Mouse (Mus musculus) myocyte (in vitro differentiated cells): Measurements from ENCODE around the gene B230217C12Rik. TPM values are rescaled to one million over a fixed set of nuclear protein-coding genes. Genes with fewer than 3 reads are reported as not detected.

Source experiments
- H3K27me3 ChIP-seq: one replicate; pipeline ENCODE4 v1.6.1; 2011; ENCODE audit not compliant: control insufficient read depth, insufficient read depth, insufficient read length
- H3K36me3 ChIP-seq: one replicate; pipeline ENCODE4 v1.6.1; 2011; ENCODE audit not compliant: control insufficient read depth, insufficient read depth
- H3K4me2 ChIP-seq: one replicate; pipeline ENCODE4 v1.6.1; 2011; ENCODE audit warnings: low read depth, control low read depth
- H3K4me3 ChIP-seq: one replicate; pipeline ENCODE4 v1.5.1; 2011; ENCODE audit warnings: mild to moderate bottlenecking, control low read depth, moderate library complexity
- H3K79me2 ChIP-seq: one replicate; pipeline ENCODE4 v1.6.1; 2011; ENCODE audit not compliant: control insufficient read depth, insufficient read depth
- H3ac ChIP-seq: one replicate; pipeline ENCODE4 v1.6.1; 2011; ENCODE audit not compliant: control insufficient read depth, insufficient read length
- CEBPB ChIP-seq: IDR thresholded peaks from 2 replicates; pipeline ENCODE4 v1.6.1; 2011; ENCODE audit warnings: mild to moderate bottlenecking, moderate library complexity; ENCODE audit not compliant: poor library complexity, insufficient read depth, severe bottlenecking
- E2F4 ChIP-seq: IDR thresholded peaks from one replicate; pipeline ENCODE4 v1.6.1; 2011; ENCODE audit warnings: mild to moderate bottlenecking, control low read depth, moderate library complexity; ENCODE audit not compliant: insufficient read depth
- MAX ChIP-seq: IDR thresholded peaks from one replicate; pipeline ENCODE4 v1.6.1; 2011; ENCODE audit warnings: low read depth, mild to moderate bottlenecking, control low read depth
- MYOD1 ChIP-seq, 3 experiments: IDR thresholded peaks; one replicate each; pipeline ENCODE4 v1.6.1; 2011; ENCODE audit warnings: control low read depth in 2 of 3, low read depth in 2 of 3, mild to moderate bottlenecking in 2 of 3, moderate library complexity in 1 of 3; ENCODE audit not compliant: insufficient read length in 2 of 3, control insufficient read depth in 1 of 3
- MYOG ChIP-seq, 3 experiments: IDR thresholded peaks; one replicate each; pipeline ENCODE4 v1.6.1; 2011; ENCODE audit warnings: control low read depth in 2 of 3, low read depth in 2 of 3, mild to moderate bottlenecking in 2 of 3; ENCODE audit not compliant: insufficient read length in 2 of 3, control insufficient read depth in 1 of 3, insufficient read depth in 1 of 3
- POLR2A ChIP-seq: IDR thresholded peaks from one replicate; pipeline ENCODE4 v1.6.1; 2011; ENCODE audit warnings: low read depth, mild to moderate bottlenecking, control low read depth, moderate library complexity; ENCODE audit not compliant: insufficient read length
- POLR2AphosphoS2 ChIP-seq: IDR thresholded peaks from one replicate; pipeline ENCODE4 v1.6.1; 2011; ENCODE audit warnings: low read depth, control low read depth; ENCODE audit not compliant: insufficient read length
- REST ChIP-seq: IDR thresholded peaks from one replicate; pipeline ENCODE4 v1.6.1; 2011; ENCODE audit warnings: mild to moderate bottlenecking, control low read depth, moderate library complexity; ENCODE audit not compliant: insufficient read depth, insufficient read length
- SRF ChIP-seq: IDR thresholded peaks from one replicate; pipeline ENCODE4 v1.6.1; 2011; ENCODE audit warnings: low read depth; ENCODE audit not compliant: control insufficient read depth, insufficient read length
- TCF12 ChIP-seq: IDR thresholded peaks from one replicate; pipeline ENCODE4 v1.6.1; 2011; ENCODE audit warnings: mild to moderate bottlenecking, control low read depth; ENCODE audit not compliant: poor library complexity, insufficient read depth, severe bottlenecking
- TCF3 ChIP-seq: IDR thresholded peaks from one replicate; pipeline ENCODE4 v1.6.1; 2011; ENCODE audit warnings: low read depth, control low read depth; ENCODE audit not compliant: insufficient read length
- USF1 ChIP-seq: IDR thresholded peaks from one replicate; pipeline ENCODE4 v1.6.1; 2011; ENCODE audit warnings: low read depth, mild to moderate bottlenecking, control low read depth, moderate library complexity
- polyA plus RNA-seq: library from polyadenylated mRNA; unstranded; fragments of >200 nt; fragmentation: generic; extraction: Trizol; gene quantifications from one replicate; pipeline ENCODE4 v1.2.1, GENCODE M21; 2012; ENCODE audit warnings: missing spikeins

The B230217C12Rik gene
- polyA plus RNA-seq, 1 experiment: 1.9 TPM

DNA sequence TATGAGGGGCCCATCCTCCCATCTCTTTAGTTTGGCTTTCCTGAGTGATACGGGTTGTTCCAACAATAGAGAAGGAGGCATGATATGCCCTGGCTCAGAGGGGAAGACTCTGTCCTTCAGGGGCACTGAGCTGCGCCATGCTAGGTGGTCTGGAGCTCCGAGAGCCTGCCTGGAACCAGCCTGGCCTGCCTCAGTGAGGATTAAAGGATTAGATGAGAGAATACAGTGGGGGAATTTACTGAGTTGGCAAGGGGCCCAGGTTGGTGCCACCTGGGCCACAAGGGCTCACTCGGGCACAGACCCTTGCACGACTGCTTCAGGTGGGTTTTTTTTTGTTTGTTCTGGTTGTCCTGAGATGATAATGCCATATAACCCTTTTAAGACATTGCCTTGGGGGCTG lies 24.4 kb upstream of the B230217C12Rik start:
- Histone ChIP-seq H3ac (no peak overlapping the region), H3K27me3 (no peaks in the 10 kb centered on the region), H3K36me3 (peaks cover 4% of the 10 kb centered on the region), H3K79me2 (peaks cover 79% of the 10 kb centered on the region), H3K4me2 (no peak overlapping the region), H3K4me3 (no peak overlapping the region)
- TF ChIP-seq MYOD1 (IDR thresholded peaks at IDR 0.05; ENCODE audit: control insufficient read depth in 1 of 3, insufficient read length in 2 of 3, low read depth in 2 of 3): no peak
- TF ChIP-seq REST: no peak
- no peak for TF ChIP-seq USF1
- TF ChIP-seq TCF12: no peak
- TF ChIP-seq POLR2AphosphoS2: no peak
- no peak for TF ChIP-seq MAX
- no peak for TF ChIP-seq MYOG (IDR thresholded peaks at IDR 0.05; ENCODE audit: control insufficient read depth in 1 of 3, insufficient read depth in 1 of 3, insufficient read length in 2 of 3, low read depth in 2 of 3)
- TF ChIP-seq POLR2A: no peak
- TF ChIP-seq TCF3: no peak
- no peak for TF ChIP-seq SRF
- TF ChIP-seq CEBPB: no peak
- no peak for TF ChIP-seq E2F4

DNA sequence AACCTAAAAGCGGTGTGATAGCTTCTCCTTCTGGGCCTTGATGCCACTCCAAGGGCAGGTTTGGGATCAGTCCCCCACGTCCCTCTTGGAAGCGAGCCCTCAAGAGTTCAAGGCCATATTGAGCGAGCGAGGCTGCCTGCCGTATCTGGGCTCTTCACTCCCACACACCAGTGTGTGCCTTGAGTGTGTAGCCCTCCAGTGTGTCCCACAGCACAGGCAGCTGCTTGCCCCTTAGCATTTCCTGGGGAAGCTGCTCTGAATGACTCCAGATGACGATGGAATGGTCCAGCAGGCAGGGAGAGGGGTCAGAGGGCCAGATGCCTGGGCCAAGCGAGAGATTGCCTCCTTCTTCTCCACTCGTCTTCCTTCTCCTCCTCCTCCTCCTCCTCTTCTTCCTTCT lies 23.7 kb upstream of the B230217C12Rik start:
- Histone ChIP-seq H3K36me3 (peaks cover 11% of the 10 kb centered on the region), H3ac (no peak overlapping the region), H3K4me2 (peak overlapping the region; percentile 65), H3K4me3 (no peak overlapping the region), H3K79me2 (peaks cover 77% of the 10 kb centered on the region), H3K27me3 (no peaks in the 10 kb centered on the region)
- TF ChIP-seq POLR2A (no peak), MYOD1 (IDR thresholded peaks at IDR 0.05; ENCODE audit: control insufficient read depth in 1 of 3, insufficient read length in 2 of 3, low read depth in 2 of 3) (peak in 1 of 3 experiments; percentile 30), CEBPB (no peak), POLR2AphosphoS2 (peak; percentile 18), USF1 (no peak), TCF12 (no peak), TCF3 (no peak), REST (no peak), SRF (no peak), E2F4 (no peak), MYOG (IDR thresholded peaks at IDR 0.05; ENCODE audit: control insufficient read depth in 1 of 3, insufficient read depth in 1 of 3, insufficient read length in 2 of 3, low read depth in 2 of 3) (peak in 2 of 3 experiments; percentile 21 to 36), MAX (no peak)

DNA sequence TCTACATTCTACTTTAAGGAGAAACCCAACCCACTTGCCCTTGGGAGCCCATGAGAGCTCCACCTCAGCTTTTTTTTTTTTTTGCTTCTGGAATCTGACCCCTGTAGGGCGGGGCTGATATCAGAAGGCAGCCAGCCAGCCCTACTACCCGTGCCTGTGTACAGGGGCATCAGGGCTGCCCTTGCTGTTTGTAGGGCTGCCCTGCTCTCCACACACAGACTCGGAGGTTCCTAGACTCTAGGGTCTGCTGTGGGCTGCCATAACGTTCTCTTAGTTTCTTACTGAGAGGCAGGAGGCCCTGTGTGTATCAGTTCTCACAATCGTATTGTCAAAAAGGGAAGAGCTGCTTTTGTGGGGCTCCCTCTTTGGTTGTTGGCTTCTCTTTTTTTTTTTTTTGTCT lies 23.2 kb upstream of the B230217C12Rik start:
- H3K79me2 ChIP-seq: peaks cover 78% of the 10 kb centered on the region
- H3K4me2 ChIP-seq: peak overlapping the region; percentile 65
- no peak for TF ChIP-seq TCF3
- TF ChIP-seq MYOG (IDR thresholded peaks at IDR 0.05; ENCODE audit: control insufficient read depth in 1 of 3, insufficient read depth in 1 of 3, insufficient read length in 2 of 3, low read depth in 2 of 3): no peak
- TF ChIP-seq MAX: no peak
- no peak for TF ChIP-seq E2F4
- TF ChIP-seq SRF: no peak
- TF ChIP-seq REST: no peak
- no peak for TF ChIP-seq MYOD1 (IDR thresholded peaks at IDR 0.05; ENCODE audit: control insufficient read depth in 1 of 3, insufficient read length in 2 of 3, low read depth in 2 of 3)
- no peak for TF ChIP-seq POLR2A
- no peak for TF ChIP-seq USF1
- no peak for TF ChIP-seq CEBPB
- TF ChIP-seq POLR2AphosphoS2: no peak
- TF ChIP-seq TCF12: no peak
- peaks cover 12% of the 10 kb centered on the region for H3K36me3 ChIP-seq
- no peak overlapping the region for H3ac ChIP-seq
- H3K4me3 ChIP-seq: no peak overlapping the region
- H3K27me3 ChIP-seq: no peaks in the 10 kb centered on the region

DNA sequence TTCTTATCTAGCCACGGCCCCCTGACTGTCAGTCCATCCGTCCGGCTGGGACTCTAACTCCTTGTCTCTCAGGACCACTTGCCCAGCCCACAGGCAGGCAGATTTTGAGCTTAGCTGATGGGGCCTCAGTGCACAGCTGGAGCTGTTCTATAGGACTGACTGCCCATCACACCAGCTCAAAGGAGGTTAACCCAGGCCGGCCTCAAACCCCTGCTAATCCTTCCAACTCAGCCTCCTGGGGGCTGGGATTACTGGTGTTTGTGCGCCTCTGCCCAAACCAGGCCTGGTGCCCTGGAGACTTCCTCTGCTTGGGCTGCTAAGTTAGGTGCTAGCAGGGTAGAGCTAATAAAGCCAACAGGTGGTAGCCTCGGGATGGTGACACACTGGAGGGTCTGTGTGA lies 22.6 kb upstream of the B230217C12Rik start:
- H3K4me3 ChIP-seq: no peak overlapping the region
- peaks cover 78% of the 10 kb centered on the region for H3K79me2 ChIP-seq
- no peaks in the 10 kb centered on the region for H3K27me3 ChIP-seq
- H3ac ChIP-seq: no peak overlapping the region
- no peak for TF ChIP-seq MYOD1 (IDR thresholded peaks at IDR 0.05; ENCODE audit: control insufficient read depth in 1 of 3, insufficient read length in 2 of 3, low read depth in 2 of 3)
- no peak for TF ChIP-seq E2F4
- TF ChIP-seq POLR2AphosphoS2: no peak
- TF ChIP-seq CEBPB: no peak
- no peak for TF ChIP-seq POLR2A
- no peak for TF ChIP-seq USF1
- no peak for TF ChIP-seq TCF12
- TF ChIP-seq MYOG (IDR thresholded peaks at IDR 0.05; ENCODE audit: control insufficient read depth in 1 of 3, insufficient read depth in 1 of 3, insufficient read length in 2 of 3, low read depth in 2 of 3): no peak
- no peak for TF ChIP-seq SRF
- no peak for TF ChIP-seq TCF3
- H3K4me2 ChIP-seq: peak overlapping the region; percentile 65
- peaks cover 12% of the 10 kb centered on the region for H3K36me3 ChIP-seq

DNA sequence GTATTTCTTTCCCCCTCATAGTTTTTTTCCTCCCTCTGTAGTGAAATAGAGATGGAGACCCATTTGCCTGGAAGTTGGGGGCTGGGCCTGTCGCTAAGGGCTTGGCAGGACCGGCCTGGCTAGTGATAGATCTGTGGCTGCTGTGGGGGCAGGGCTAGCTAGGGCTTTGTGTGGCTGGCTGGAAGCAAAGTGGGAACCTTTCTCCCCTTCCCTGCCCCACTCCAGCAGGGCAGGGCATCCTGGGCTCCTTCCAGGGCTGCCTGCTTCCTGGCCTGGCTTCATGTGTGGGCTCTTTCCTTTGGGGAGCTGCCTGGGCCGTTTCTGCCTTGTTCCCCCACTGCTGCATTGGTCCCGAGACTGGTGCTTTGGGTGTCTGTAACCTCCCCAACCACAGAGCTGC lies 22.0 kb upstream of the B230217C12Rik start:
- H3K79me2 ChIP-seq: peaks cover 77% of the 10 kb centered on the region
- H3ac ChIP-seq: no peak overlapping the region
- H3K4me3 ChIP-seq: no peak overlapping the region
- TF ChIP-seq CEBPB: no peak
- no peak for TF ChIP-seq SRF
- no peak for TF ChIP-seq TCF12
- no peak for TF ChIP-seq REST
- TF ChIP-seq MYOG (IDR thresholded peaks at IDR 0.05; ENCODE audit: control insufficient read depth in 1 of 3, insufficient read depth in 1 of 3, insufficient read length in 2 of 3, low read depth in 2 of 3): no peak
- TF ChIP-seq POLR2AphosphoS2: no peak
- TF ChIP-seq E2F4: no peak
- peaks cover 12% of the 10 kb centered on the region for H3K36me3 ChIP-seq
- peak overlapping the region; percentile 65 for H3K4me2 ChIP-seq
- no peaks in the 10 kb centered on the region for H3K27me3 ChIP-seq

DNA sequence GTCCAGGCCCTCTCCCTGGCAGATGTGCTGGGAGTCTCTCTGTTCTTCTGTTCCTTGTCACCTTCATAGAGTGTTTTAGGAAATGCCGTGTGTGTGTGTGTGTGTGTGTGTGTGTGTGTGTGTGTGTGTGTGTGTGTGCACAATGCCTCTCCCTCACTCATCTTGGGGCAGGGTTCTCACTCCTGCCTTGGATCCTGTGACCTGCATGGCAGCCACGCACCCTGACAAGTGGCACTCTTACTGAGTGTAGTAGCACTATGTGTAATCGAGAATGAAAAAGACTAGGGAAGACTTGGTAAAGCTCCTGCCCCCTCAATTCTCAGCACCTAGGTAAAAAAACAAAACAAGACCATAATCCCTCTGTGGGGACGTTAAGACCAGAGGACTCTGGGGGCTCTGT lies 21.5 kb upstream of the B230217C12Rik start:
- peak overlapping the region; percentile 65 for H3K4me2 ChIP-seq
- TF ChIP-seq MAX: no peak
- no peak for TF ChIP-seq MYOD1 (IDR thresholded peaks at IDR 0.05; ENCODE audit: control insufficient read depth in 1 of 3, insufficient read length in 2 of 3, low read depth in 2 of 3)
- no peak for TF ChIP-seq MYOG (IDR thresholded peaks at IDR 0.05; ENCODE audit: control insufficient read depth in 1 of 3, insufficient read depth in 1 of 3, insufficient read length in 2 of 3, low read depth in 2 of 3)
- TF ChIP-seq POLR2A: no peak
- TF ChIP-seq REST: no peak
- no peak for TF ChIP-seq TCF3
- no peak for TF ChIP-seq CEBPB
- no peak for TF ChIP-seq TCF12
- TF ChIP-seq SRF: no peak
- TF ChIP-seq POLR2AphosphoS2: no peak
- no peak for TF ChIP-seq USF1
- no peak for TF ChIP-seq E2F4
- no peaks in the 10 kb centered on the region for H3K27me3 ChIP-seq
- peaks cover 17% of the 10 kb centered on the region for H3K36me3 ChIP-seq
- no peak overlapping the region for H3K4me3 ChIP-seq
- no peak overlapping the region for H3ac ChIP-seq
- H3K79me2 ChIP-seq: peaks cover 80% of the 10 kb centered on the region
